Mouse (Mus musculus) megakaryocyte, adult 5-6 weeks (primary cell): Measurements from ENCODE around the gene Tmem230. TPM values are rescaled to one million over a fixed set of nuclear protein-coding genes. Genes with fewer than 3 reads are reported as not detected.
A peak's percentile ranks its signal among the peaks of the same experiment; 100 is the strongest.

Experiments used
- ATAC-seq: 2 replicates; pipeline ENCODE4 v1.8.0; 2016; ENCODE audit warnings: mild to moderate bottlenecking, inconsistent platforms; ENCODE audit not compliant: poor library complexity, severe bottlenecking
- total RNA-seq, 2 experiments: library from RNA; stranded (forward) in 1 of 2; stranded (reverse) in 1 of 2; fragments of 153-499, 151-499 nt in 1 of 2; fragments of 221-1000, 200-1000 nt in 1 of 2; gene quantifications; 2 replicates each; pipeline versions ENCODE4 v1.2.3 to v1.2.4; 2015 to 2017

The Tmem230 gene
- total RNA-seq (2015) = 44.3 and 52.5 TPM in 2 replicates
- total RNA-seq (2017) = 18.4 and 18.8 TPM in 2 replicates

GRCm38 (mm10) chr2:132247539-132248313 lies at the start of gene Tmem230:
TSS of gene Tmem230 (minus strand) at chr2:132247807.
- peak; percentile 88 for ATAC-seq

- peak; percentile 59 for ATAC-seq
Measured at GRCm38 (mm10) chr2:132293694-132294450, 46.3 kb upstream of the Tmem230 start.

GRCm38 (mm10) chr2:132292083-132292482 lies 44.5 kb upstream of the Tmem230 start:
- no peak for ATAC-seq

- no peak for ATAC-seq
Measured at GRCm38 (mm10) chr2:132291265-132291664, 43.7 kb upstream of the Tmem230 start.

GRCm38 (mm10) chr2:132290808-132291207 lies 43.2 kb upstream of the Tmem230 start:
- no peak for ATAC-seq

GRCm38 (mm10) chr2:132289213-132289612 lies 41.6 kb upstream of the Tmem230 start:
- peak; percentile 63; the same call in 1 of the 2 replicates for ATAC-seq

GRCm38 (mm10) chr2:132286376-132287076 lies 38.9 kb upstream of the Tmem230 start:
- ATAC-seq = no peak

- ATAC-seq = peak; percentile 53; the same call in 1 of the 2 replicates
Measured at GRCm38 (mm10) chr2:132285722-132286121, 38.1 kb upstream of the Tmem230 start.

- ATAC-seq = no peak
Measured at GRCm38 (mm10) chr2:132284492-132285139, 37.0 kb upstream of the Tmem230 start.

GRCm38 (mm10) chr2:132283236-132284070 lies 35.8 kb upstream of the Tmem230 start:
- ATAC-seq = no peak

GRCm38 (mm10) chr2:132282453-132283174 lies 35.0 kb upstream of the Tmem230 start:
- ATAC-seq = no peak

- ATAC-seq = peak; percentile 73
Measured at GRCm38 (mm10) chr2:132281560-132282452, 34.2 kb upstream of the Tmem230 start.

GRCm38 (mm10) chr2:132280518-132281120 lies 33.0 kb upstream of the Tmem230 start:
- no peak for ATAC-seq

- no peak for ATAC-seq
Measured at GRCm38 (mm10) chr2:132279978-132280377, 32.4 kb upstream of the Tmem230 start.

GRCm38 (mm10) chr2:132279336-132279882 lies 31.8 kb upstream of the Tmem230 start:
- no peak for ATAC-seq

- no peak for ATAC-seq
Measured at GRCm38 (mm10) chr2:132278273-132278853, 30.8 kb upstream of the Tmem230 start.

- ATAC-seq = no peak
Measured at GRCm38 (mm10) chr2:132276249-132276648, 28.6 kb upstream of the Tmem230 start.
